Mouse (Mus musculus) left cerebral cortex, postnatal 25 days (tissue): Measurements from ENCODE around the gene Armh3. TPM values are rescaled to one million over a fixed set of nuclear protein-coding genes. Genes with fewer than 3 reads are reported as not detected.
"Not testable (repeated sequence)": the region's sequence is repeated elsewhere in the genome, so short reads cannot be mapped to it uniquely, and the experiment has no call there.

ENCODE experiments used
- DNase-seq, 2 experiments: peaks; one replicate each; pipeline ENCODE4 v3.0.0; 2022; ENCODE audit warnings: low spot score in 2 of 2, mixed read lengths in 1 of 2
- intact Hi-C: fragments of 180-260 bp; cut with DNase I; formaldehyde crosslinking; loops from one replicate; pipeline ENCODE4 v1.15.1; 2025
- total RNA-seq, 2 experiments: library from RNA; stranded (reverse); gene quantifications; 2 replicates each; pipeline ENCODE4 v1.2.3; 2021

Gene Armh3
- total RNA-seq, 2 experiments from 2014 or later: 19.7 to 19.8 TPM

DNA sequence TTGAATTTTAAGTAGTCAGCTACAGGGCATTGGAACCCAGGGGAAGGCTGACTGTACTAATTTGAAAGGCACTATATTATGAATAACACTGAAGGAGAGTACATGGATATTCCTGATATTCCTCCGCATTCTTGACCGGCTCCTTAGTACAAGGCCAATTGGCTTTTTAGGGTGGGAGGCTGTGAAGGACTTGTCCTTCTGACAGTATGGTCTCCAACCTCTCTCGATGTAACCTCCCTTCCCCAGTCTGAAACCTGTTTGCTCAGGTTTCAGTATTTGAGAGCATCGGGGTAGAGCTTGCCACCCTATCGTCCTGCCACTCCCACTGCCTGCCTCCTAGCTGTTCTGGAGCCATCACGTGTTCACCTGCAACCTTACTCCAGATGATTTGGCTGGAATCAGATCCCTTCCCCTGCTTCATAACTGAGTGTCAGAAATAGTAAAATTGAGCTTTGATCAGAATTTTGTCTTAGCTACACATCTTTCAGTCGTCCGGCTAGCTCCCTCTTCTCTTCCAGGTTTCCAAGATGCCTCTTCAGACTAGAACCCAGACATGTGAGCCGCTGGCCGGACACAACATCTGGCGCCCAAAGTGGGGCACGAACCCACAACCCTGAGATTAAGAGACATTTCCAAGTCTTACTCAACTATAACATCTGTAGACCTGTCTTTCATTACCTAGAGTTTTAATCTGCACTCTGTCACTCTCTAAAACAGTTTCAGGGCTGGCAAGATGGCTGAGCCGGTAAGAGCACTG is 4.1 kb downstream of the Armh3 start:
- intact Hi-C loops: no loop called here

DNA sequence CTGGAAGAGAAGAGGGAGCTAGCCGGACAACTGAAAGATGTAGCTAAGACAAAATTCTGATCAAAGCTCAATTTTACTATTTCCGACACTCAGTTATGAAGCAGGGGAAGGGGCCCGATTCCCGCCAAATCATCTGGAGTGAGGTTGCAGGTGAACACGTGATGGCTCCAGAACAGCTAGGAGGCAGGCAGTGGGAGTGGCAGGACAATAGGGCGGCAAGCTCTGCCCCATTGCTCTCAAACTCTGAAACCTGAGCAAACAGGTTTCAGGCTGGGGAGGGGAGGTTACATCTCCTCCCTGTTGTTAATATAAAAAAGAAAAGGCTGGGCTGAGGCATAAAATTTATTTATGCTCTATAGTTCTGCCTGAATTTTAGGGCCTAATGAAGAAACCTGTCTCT is 4.8 kb downstream of the Armh3 start:
- intact Hi-C loops, DNase-seq: not testable (repeated sequence)

More for the DNA sequence above, 4.1 kb downstream of the Armh3 start:
- DNase-seq: no peak

DNA sequence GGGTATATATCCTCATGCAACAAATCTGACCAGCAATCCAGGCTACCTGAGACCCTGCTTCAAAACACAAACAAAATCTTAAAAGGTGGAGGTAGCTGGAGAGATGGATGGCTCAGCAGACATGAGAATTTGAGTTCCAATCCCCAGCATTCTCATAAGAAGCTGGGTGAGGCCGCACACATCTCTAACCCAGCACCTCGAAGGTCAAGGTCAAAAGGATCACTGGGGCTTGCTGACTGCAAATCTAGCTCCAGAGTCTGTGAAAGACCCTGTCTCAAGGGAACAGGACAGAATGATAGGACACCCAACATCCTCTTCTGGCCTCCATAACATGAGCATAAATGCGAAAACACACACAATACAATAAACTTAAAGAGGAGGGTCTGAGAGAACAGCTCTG is 7.1 kb downstream of the Armh3 start:
- intact Hi-C loops: no loop called here
- no peak for DNase-seq

DNA sequence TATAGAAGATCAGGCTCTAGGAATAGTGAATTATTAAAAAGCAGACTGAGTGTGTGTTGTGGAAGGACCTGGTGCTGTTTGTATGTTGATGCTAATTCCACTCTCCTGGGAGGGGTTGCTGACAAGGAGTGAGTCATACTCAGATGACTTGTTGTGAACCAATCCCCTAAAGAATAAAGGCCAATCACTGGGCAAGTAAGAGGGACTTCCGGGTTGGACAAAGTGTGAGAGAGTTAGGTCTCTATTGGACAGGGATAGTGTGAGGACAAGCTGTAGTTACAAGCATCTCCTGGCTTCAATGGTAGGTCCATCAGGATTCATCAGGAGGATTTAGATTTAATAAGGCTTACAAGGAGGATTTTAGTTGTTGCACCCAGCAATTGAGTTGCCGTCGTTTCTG is 10.1 kb downstream of the Armh3 start:
- intact Hi-C loops: no loop called here
- DNase-seq: no peak

DNA sequence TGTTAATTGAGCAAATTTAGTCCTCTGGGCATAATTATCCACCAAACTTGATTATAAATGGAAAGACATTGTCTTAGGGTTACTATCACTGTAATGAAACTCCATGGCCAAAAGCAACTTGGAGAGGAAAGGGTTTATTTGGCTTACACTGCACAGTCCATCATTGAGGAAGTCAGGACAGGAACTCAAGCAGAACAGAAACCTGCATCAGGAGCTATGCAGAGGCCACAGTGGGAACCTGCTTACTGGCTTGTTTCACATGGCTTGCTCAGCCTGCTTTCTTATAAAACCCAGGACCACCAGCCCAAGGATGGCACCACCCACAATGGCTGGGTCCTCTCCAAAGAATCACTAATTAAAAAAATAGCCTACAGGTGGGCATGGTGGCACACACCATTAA is 13.9 kb downstream of the Armh3 start:
- intact Hi-C loops: no loop called here

DNA sequence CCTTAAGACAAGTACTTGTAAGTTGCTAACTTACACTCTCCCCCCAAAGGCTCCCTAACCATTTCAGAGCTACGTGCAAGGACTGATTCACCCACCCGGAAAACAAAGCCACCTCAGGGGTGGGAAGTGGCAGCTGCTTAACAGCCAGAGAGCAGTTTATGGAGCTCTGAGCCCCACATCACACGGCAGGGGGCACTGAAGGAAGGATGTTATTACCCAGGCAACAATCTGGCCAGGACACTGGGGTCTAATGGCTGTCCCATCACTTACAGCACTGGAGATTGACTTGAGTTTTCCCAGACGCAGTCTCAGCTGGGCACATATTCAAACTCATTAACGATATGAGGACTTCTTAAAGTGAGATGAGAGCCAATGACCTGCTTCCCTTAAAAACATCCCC is 37.5 kb downstream of the Armh3 start:
- DNase-seq: no peak
- intact Hi-C loops: no loop called here

More for the DNA sequence above, 13.9 kb downstream of the Armh3 start:
- DNase-seq: no peak

DNA sequence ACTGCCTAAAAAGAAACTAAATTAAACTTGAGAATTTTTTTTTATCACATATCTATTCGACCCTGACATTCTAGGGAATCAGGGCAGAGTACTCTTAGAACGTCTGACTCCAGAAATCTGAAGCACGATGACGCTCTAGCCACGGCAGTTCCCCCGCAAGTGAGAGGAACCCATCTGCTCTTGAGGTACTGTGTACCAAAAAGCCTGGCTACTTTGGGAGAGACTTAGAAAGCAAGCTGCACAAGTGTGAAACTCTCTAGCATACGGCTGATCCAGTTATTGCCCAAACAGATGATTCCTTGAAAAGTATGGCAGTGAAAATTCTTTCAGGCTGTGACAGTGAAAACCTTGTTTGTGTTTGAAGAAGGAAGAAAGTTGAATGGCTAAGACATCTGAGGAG is 41.6 kb downstream of the Armh3 start:
- intact Hi-C loops: no loop called here
- DNase-seq: peak; percentile 44 to 94

DNA sequence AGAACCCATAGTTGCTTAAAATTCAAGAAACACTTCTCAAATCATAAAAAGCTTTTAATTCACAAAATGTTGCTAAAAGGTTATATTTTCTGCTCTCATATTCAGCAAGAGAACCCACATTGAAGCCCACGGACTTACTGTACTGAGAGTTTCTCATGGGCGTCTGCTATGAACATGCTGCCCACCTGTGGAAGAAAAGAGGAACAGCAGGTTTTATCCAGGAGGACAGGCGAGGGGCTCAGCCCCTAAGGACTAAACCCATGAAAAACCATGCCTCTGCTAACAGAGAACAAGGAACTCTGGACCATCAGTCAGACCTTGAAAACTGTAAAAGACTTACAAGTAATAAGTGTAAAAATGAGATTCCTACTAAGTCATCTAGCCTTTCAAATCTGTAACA is 45.0 kb downstream of the Armh3 start:
- intact Hi-C loops: loop anchor here (1.0 kb wide), 1 partner anchor 140 kb away; no protein-coding TSS in a partner anchor
- DNase-seq: peak; percentile 51 to 62

DNA sequence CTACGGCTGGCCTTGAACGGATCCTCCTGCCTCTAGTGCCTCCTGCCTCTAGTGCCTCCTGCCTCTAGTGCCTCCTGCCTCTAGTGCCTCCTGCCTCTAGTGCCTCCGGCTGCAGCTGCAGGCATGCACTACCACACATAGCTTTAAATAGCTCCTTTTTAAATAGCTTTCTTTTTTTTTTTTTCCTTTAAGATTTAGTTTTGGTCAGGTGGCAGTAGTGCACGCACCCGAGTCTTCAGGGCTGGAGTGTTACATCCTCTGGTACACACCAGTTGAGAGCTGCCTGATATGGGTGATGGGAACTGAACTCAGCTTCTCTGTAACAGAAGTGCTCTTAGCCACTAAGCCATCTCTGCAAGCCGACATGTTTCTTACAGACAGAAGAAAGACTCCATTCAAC is 49.1 kb downstream of the Armh3 start:
- intact Hi-C loops: no loop called here
- no peak for DNase-seq

DNA sequence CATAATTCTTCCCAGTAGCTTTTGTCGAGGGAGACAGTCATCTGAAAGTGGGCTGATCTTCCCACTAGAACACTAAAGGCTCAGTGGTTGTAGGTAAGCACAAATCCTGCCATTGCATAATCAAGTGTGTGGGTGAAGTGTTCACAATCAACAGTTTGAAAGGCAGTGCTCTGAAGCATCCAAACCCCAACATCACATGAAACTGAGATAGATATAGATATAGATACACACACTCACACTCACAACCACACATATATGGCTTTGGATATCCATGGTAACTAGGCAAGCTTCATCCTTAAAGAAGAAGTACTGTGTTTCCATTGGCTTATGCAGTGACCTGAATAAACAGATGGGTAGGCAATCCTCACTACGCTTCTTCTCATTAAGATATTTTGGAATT is 50.5 kb downstream of the Armh3 start:
- intact Hi-C loops: loop anchor here (1.0 kb wide), 1 partner anchor 29 kb away; no protein-coding TSS in a partner anchor
- DNase-seq: peak; percentile 64 to 94

DNA sequence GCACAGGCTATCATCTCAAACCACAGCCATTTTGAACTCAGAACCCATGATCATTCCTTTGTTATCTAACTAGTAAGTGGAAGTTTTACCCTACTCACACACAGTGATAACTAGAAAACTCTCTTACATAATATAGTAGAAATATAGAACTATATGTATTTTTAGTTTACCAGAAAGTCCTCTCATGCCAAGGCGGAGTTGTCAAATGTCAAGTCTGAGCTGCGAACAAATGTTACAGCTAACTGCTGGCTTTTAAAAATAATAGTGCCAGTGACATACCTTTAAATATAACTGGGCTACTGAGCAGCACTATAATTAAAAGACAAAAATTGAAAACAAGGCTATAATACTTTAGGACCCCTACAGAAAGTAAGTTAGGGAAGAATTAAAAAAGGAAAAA is 51.0 kb downstream of the Armh3 start:
- intact Hi-C loops: loop anchor here (1.0 kb wide), 1 partner anchor 29 kb away; no protein-coding TSS in a partner anchor
- peak in 1 of 2 experiments; percentile 72 for DNase-seq

DNA sequence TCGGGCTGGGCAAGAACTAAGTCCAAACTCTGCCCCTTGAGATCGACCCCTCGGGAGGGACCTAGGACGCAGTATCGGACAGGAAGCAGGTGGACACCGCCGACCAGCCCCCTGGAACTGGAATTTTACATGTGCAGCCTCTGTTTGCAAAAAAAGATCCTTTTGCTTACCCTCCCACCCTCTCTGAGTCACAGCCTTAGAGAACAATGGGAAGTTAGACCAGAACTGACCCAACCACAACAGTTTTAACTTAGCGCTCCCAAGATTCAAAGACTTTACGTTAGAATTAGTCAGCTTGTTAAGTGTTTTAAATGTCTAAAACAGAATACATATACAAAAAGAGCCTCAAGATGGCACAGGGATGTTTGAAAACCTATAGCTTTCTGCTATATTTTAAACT is 51.7 kb downstream of the Armh3 start:
- peak in 1 of 2 experiments; percentile 56 for DNase-seq
- intact Hi-C loops: no loop called here

DNA sequence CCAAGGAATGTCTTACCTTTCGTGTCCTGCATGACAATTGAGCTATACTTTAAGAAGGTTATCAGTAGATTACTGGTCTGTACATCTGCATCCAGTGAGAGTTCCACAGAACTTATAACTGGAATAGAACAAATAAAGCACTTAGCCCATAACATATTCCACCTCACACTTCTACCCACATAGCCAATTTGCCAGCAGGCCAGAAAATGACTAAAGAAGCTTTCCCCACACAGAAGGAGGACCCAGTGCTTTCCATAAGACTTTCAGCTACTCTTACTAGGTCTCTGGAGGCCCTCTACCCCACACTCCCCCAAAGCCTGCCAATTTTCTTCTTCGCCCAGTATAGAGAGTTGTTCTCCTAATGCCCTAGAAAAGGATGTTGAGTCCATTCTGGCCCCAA is 52.3 kb downstream of the Armh3 start:
- intact Hi-C loops: no loop called here
- DNase-seq: peak in 1 of 2 experiments; percentile 83

DNA sequence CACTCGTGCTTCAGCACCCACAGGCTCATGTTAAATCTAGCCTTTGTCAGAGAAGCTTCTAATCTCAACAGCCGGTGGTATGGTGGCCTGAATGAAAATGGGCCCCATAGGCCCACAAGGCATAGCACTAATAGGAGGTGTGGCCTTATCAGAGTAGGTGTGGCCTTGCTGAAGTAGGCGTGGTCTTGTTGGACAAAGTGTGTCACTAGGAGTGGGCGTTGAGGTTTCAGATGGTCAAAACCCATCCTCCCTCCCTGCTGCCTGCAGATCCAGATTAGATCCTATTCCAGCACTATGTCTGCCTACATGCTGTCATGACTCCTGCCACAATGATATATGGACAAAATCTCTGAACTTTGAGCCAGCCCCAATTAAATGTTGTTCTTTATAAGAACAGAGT is 54.5 kb downstream of the Armh3 start:
- DNase-seq: no peak
- intact Hi-C loops: no loop called here

DNA sequence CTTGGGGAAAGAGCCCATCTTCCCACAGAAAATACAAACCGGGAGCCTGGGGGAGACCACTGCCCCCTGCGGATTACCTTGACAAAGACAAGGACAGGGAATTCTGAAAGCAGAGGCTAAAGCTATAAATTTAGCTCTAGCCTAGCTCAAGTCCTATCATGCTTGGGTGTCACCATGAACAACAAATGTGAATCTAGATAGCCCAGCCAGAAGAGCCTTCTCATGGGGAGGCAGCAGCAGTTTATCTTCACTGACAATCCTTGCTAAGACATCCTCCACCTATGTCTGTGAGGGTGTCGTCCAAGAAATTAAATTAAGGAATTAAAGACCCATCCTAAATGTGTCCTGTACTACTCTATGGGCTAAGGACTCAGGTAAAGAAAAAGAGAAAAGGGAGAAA is 60.2 kb downstream of the Armh3 start:
- intact Hi-C loops: no loop called here
- DNase-seq: no peak

DNA sequence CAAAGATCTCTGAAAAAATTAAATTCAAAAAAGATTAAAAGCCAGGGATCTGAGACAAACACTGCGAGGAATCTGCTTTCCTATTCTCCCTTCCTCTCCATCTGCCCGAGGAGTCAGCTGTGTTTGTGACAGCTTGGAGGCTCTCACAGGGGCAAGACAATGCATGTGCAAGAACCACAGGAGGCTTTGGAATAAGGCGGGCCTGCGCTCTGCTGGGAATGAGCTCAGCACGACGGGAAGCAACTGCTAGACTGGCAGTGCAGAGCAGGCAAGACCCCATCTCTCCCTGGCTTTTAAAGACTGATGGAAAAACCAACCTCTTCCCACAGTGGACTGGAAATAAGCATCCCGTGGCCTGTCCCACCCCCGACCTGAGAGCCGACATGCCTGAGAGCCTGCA is 60.8 kb downstream of the Armh3 start:
- intact Hi-C loops: no loop called here
- DNase-seq: peak; percentile 20 to 36

DNA sequence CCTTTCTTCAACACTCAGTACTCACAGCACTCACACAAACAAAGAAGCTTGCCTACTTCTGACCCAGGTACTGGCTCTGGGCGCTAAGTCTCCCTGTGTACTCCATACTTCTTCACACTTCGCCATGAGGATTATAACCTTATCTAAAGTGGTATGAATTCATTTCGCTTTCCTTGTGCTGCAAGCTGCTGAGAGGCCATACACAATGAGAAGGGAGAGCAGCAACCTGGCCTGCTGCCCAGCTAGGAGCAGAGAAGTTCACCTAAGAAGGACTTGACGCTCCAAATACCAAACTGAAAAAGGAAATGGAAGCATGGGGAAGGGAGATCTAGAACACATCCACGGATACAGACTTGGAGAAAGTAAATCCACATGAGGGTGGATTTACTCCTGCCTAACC is 71.1 kb downstream of the Armh3 start:
- intact Hi-C loops: no loop called here
- no peak for DNase-seq

DNA sequence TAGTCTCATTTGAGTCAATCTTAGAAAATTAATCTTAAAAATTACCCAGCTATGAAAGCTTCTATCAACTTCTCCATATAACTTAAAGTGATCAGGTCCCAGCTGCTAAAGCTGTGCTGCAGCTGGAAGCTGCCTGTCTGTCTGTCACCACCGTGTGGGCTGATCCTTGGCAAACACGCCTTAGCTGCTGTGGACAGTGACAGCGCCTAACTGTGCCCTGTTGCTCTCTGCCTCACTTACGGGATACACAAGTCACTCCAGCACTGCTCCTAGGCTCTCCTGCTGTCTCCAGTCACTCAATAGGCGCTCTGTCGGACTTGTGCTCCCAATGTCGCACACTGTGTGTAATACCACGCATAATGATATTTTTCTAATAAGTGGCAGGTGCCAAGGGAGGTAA is 71.9 kb downstream of the Armh3 start:
- DNase-seq: no peak
- intact Hi-C loops: no loop called here

DNA sequence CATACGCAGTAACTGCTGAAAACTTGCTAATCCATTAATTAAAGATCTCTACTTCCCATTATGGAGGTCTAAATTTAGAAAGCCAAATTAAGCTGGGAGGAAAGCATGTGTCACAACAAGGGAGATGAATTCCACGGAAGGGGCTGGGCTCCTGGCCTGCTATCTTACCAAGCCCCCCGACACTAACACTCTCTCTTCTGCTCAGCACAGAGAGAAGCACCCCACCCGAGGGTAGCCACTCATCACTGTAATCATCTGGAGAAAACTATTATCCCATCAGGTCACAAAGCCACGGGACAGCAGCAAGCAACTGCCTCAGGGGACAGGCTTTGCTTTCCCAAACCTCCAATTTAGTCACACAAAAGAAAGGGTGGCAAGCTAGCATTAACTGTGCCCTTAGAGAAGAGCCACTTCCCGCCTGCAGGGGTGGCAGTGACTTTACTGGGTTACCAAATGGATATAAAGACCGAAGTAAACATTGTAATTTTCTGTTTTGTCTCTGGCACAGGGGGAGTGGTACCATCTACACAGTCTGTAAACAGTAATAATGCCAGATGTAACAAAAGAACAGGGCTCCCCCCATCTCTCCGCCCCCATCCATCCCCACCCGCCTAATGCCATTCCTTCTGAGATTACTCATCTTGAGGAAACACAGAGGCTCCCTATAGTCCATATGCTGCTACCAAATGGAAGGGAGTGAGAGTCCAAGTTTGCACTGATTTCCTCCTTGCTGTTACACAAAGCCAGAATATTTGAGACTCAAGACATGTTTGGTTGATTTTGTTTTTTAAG is 77.8 kb downstream of the Armh3 start:
- intact Hi-C loops: no loop called here
- DNase-seq: peak in 1 of 2 experiments; percentile 51

DNA sequence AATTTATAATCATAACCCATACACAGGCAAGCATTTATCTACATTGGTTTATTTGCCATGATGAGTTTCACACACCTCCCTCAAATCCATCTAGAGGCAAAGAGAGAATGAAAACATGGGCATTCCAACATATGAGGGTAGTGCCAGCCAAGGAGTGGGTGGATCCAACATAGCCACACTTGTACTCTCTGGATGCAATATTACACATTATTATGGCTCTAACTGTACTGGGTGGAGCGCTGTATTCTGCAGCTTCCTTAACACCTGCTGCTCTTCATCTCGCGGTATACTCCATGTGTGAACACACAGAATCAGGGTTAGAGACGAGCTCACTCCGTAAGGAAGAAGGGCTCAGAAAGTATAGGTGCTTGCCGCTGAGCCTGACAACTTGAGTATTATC is 79.9 kb downstream of the Armh3 start:
- DNase-seq: peak; percentile 35 to 71
- intact Hi-C loops: loop anchor here (1.0 kb wide), 1 partner anchor 29 kb away; no protein-coding TSS in a partner anchor

DNA sequence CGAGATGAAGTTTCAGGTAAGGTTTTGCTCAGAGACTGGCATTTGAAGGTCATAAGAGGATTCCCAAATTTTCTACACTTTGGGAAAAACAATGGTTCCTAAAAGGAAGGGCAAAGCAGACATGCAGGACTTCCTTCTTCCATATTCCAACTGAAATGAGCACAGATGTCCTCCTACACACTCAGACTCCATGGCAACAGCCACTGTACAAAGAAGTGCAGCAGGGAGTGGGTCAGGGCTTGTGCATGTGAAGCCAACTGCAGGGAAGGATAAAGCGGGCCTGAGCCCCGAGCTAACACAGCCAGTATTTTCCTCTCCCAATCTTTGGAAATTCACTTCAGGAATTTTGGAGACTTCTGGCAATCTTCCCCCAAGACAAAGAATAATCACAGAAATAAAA is 80.4 kb downstream of the Armh3 start:
- intact Hi-C loops: loop anchor here (1.0 kb wide), 1 partner anchor 29 kb away; no protein-coding TSS in a partner anchor
- DNase-seq: peak; percentile 54 to 86
